Mouse (Mus musculus): ENCODE data around the gene Tbc1d21. TPM values are rescaled to one million over a fixed set of nuclear protein-coding genes. Genes with fewer than 3 reads are reported as not detected.

The Tbc1d21 gene
- total RNA-seq, 2 experiments from 2014 or later = not detected

DNA sequence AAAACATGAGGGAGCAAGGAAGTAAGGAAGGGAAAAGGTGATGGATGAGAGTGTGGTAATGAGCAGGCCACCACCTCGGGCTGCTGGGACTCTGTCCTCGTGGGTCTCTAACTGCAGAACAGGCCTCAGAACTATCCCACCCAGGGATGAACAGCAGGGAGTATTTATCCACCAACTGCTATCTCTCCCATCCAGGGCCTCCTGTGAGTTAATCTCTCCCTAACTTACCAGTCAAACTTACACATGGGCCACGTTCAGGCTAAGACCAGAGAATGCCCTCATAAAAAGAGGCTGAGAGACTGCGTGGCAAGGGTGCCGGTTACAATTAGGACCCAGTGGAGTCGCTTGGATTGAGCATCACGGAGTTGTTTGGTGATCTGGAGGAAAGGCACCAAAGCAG, 24.3 kb downstream of the Tbc1d21 start:
- no peak for DNase-seq (ENCODE audit: low spot score)

DNA sequence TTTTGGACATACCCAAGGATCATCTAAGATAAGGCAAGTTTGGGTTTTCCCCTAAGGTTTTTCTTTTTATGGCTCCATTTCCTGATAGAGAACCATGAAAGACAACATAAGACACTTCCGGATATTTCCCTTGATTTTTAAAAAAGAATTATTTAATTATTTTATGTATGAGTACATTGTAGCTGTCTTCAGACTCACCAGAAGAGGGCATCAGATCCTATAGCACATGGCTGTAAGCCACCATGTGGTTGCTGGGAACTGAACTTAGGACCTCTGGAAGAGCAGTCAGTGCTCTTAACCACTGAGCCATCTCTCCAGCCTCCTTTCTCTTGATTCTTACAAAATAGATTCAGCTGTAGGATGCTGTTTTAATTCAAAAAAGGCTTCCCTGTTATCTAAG, 28.5 kb downstream of the Tbc1d21 start:
- DNase-seq (ENCODE audit: low spot score) = no peak

DNA sequence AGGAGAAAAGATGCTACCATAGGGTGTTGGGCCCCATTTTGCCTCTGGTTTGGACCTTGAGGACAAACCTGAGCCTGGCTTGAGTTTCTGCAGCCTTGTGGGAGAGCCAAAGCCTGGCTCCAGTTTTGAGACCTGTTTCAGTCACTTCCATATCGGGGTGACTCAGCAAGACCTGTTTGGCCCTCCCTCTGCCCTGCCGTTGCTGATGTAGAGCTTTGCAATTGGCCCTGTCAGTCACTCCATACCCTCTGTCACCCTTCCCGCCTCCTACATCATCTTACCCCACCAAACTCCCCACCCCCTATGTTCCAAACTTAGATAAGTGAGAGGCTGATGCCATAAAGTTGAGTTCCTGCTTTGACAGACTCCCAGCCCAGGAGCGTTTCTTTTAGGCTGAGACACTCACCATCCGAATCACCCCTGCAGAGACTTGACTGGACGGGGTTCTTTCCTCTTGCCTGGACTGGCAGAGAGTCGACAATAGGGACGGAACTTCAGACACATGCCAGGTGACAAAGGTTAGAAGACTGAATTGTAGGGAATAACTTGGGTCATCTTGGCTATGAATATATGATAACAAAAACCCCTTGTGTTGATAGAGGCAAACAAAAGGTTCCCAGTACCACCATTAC, 33.5 kb downstream of the Tbc1d21 start:
- no peak for DNase-seq (ENCODE audit: low spot score)

GRCm38 (mm10) chr9:58331276-58331675, 39.0 kb downstream of the Tbc1d21 start:
- DNase-seq (ENCODE audit: low spot score) = no peak

DNA sequence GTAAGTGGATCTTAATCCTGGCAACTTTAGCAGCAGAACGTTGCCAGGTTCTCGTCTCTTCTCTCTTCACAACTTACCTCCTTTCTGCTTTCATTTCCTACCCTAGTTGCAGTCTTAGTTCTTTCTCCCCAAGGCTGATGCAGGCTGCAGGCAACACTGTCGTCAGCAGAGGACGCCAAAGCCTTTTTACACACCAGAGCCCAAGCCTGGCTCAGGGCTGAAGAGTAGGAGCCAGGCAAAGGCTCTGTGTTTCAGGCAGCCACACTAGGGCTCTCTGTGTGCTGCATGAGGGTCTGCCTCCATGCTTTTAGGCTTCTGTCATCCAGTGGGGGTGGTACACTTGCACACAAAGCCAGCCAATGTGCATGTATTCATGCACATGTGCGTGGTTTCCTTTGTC, 40.0 kb downstream of the Tbc1d21 start:
- peak; percentile 44 for DNase-seq (ENCODE audit: low spot score)

GRCm38 (mm10) chr9:58327382-58327781, 42.9 kb downstream of the Tbc1d21 start:
- DNase-seq (ENCODE audit: low spot score) = no peak

- DNase-seq (ENCODE audit: low spot score) = no peak
Measured at GRCm38 (mm10) chr9:58326477-58327180, 43.6 kb downstream of the Tbc1d21 start.

- DNase-seq (ENCODE audit: low spot score) = no peak
Measured at GRCm38 (mm10) chr9:58321681-58322080, 48.6 kb downstream of the Tbc1d21 start.

DNA sequence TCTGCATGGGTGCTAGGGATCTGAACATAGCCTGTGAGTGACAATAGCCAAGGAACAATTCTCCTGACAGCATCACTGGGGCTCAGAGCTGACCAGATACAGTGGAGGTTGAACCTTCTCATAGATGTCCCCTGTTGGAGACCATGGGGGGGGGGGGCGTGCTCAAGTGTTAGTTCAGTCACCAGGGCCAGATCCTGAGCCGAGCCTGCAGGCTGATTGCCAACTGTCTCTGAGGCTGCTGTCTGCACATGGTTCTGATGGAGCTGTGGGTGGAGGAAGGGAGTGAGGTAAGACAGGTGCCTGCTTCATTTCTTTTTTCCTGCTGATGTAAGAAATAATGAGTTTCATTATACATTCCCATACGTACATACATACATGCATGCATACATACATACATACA, 51.9 kb downstream of the Tbc1d21 start:
- DNase-seq (ENCODE audit: low spot score) = no peak

DNA sequence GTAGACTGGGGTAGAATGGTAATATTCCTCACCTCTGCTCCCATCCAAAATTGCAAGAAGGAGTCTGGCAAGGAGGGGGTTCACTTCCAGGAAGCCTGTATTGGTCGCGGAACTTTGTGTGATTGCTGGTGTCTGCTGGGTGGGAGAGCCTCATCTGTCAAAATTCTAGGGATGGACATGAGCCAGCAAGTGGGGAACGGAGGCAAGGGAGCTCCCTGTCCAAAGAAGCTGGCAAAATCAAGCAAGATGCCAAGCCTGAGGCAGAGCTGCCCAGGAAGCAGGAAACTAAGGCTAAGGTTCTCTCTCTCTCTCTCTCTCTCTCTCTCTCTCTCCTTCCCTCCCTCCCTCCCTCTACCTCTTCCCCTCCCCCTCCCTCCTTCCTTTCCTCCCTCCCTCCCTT, 52.9 kb downstream of the Tbc1d21 start:
- no peak for DNase-seq (ENCODE audit: low spot score)

DNA sequence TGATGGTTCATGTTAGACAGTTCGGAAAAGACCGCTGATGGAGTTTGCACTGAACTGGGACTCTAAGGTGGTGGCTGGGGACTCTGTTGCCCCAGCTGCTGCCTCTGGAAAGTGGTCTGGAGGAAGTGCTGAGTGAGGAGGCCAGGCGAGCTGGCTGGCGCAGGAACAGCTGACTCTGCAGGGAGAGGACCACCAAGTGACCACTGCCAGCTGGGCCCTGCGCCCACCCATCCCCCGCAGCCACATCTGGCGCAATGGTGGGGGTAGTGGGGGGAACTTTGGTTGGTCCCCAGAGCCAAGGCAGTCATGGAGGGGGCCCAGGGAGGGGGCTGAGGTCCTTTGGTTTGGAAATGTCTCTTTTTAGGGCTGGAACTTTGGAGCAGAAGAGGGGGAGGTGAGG, 53.5 kb downstream of the Tbc1d21 start:
- no peak for DNase-seq (ENCODE audit: low spot score)

GRCm38 (mm10) chr9:58315850-58316249, 54.4 kb downstream of the Tbc1d21 start:
- no peak for DNase-seq (ENCODE audit: low spot score)

DNA sequence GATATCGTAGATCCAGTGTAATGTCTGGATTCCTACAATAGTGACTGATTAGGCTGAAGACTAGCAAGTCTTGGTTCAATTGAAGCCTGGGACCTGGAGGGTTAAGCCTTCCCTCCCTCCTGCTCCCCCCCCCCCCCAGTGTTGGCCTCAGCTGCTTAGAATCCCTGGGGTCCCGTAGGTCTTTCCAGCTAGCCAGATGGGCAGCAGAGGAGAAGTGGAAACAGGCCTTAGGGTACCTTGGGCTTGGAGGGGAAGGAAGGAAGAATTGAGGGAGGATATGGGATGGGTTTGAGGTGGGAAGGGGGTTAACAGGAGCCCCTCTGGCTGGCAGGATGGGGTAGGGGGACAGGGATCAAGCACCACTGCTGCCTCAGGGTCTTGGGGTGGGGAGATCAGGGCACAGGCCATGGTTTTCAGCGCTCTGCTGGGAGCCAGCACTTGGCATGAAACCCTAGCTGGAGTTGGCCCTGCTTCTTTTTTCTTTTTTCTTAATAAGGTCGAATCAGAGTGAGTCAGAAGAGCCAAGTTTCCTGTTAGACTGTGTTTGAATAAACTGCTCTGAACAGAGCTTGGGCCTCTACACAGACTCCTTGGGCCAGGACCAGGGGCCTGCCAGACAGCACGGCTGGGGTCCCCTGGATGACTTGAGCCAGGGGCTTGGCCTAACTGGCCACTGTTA, 55.4 kb downstream of the Tbc1d21 start:
- peak; percentile 52 for DNase-seq (ENCODE audit: low spot score)

- peak; percentile 72 for DNase-seq (ENCODE audit: low spot score)
Measured at GRCm38 (mm10) chr9:58312944-58313359, 57.3 kb downstream of the Tbc1d21 start, which contains the start of gene Loxl1. Gene Loxl1 (minus strand): TSS chr9:58313186.

GRCm38 (mm10) chr9:58312196-58312943, 57.9 kb downstream of the Tbc1d21 start:
- DNase-seq (ENCODE audit: low spot score) = no peak

DNA sequence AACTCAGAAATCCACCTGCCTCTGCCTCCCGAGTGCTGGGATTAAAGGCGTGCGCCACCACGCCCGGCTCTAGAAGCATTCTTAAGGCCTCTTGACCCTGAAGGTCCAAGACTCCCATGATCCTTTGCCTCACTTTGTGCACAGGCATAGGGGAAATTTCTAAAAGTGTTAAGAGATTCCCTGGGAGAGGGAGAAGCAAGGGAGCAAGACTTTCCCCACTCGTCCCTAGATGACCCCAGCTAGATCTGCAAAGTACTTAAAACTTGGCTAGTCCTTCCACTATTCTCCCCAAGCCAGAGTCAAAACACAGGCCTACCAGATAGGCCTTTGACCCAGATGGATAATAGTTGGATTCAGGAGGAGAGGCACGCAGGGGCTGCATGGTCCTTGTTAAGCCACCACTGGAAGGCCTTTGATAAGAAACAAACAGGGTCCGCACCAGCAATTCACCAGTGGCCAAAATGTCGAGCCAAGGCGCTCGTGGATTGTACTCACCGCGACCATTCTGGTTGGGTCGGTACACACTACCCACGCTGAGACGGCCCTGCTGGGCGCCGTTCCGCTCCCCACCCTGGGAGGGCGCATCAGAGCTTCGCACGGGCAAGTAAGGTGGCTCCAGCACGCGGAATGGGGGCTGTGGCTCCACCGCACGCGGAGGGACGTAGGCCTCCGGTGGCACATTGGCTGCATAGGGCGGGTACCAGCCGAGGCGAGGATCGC, 58.9 kb downstream of the Tbc1d21 start:
- no peak for DNase-seq (ENCODE audit: low spot score)

GRCm38 (mm10) chr9:58310043-58310660, 60.1 kb downstream of the Tbc1d21 start:
- peak; percentile 69 for DNase-seq (ENCODE audit: low spot score)
